ENCODE assay signal across 8 mouse cellular contexts in the genomic region with DNA sequence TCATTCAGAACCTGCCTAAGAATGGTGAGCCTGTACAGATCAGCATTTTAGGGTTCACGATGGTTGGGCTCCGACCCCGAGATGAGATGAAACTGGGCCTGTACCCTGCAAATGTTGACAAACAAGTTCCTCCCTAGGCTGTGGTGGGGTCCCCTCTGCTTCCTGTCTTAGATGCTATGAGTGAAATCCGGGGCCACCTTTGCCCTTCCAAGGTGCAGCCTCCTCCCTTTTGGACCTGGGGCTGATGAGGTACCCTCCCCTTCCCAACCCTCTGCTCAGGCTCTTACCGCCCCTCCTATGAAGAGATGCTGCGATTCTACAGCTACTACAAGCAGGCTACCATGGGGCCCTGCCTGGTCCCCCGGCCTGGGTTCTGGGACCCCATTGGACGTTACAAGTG. TPM values are rescaled to one million over a fixed set of nuclear protein-coding genes. Genes with fewer than 3 reads are reported as not detected.
DNase-seq lines count a peak whose midpoint lies in the region; ATAC-seq and TF ChIP-seq lines count a peak whose summit lies in the region.

No protein-coding gene starts in this region.

- no peak for ATAC-seq in embryonic facial prominence, embryonic 14.5 days (ENCODE audit: low read depth)
- ATAC-seq in intestine, embryonic 16.5 days = no peak
- ATAC-seq in midbrain, embryonic 13.5 days = no peak
- no peak for ATAC-seq in frontal cortex, adult (ENCODE audit: low TSS enrichment)

- peaks cover 13% of the 10 kb centered on the region for H3K4me1 ChIP-seq in embryonic facial prominence, embryonic 14.5 days (ENCODE audit: control insufficient read depth, insufficient read depth, low read length)
- H3K4me1 ChIP-seq in intestine, embryonic 16.5 days (ENCODE audit: control insufficient read depth, insufficient read depth, low read length) = peaks cover 31% of the 10 kb centered on the region
- peaks cover 22% of the 10 kb centered on the region for H3K4me1 ChIP-seq in midbrain, embryonic 13.5 days (replicated peaks)

- intact Hi-C loops in left cerebral cortex, adult 2 months (cut with DNase I) = loop anchor here (2.0 kb wide), 1 partner anchor 221 kb away; no protein-coding TSS in a partner anchor
- intact Hi-C loops in left cerebral cortex, postnatal 36 days (cut with DNase I) = loop anchor here (5.0 kb wide), 2 partner anchors 39 to 224 kb away; no protein-coding TSS in a partner anchor

- peak overlapping the region; percentile 56 for H3K4me3 ChIP-seq in left cerebral cortex, adult 2 months
- peak overlapping the region; percentile 59 for H3K4me3 ChIP-seq in embryonic facial prominence, embryonic 14.5 days (ENCODE audit: low read depth, low read length)
- H3K4me3 ChIP-seq in intestine, embryonic 16.5 days (ENCODE audit: low read length) = peak overlapping the region; percentile 65
- peak overlapping the region; percentile 47 for H3K4me3 ChIP-seq in midbrain, embryonic 13.5 days (replicated peaks)

- H3K27me3 ChIP-seq in embryonic facial prominence, embryonic 14.5 days (replicated peaks; ENCODE audit: control insufficient read depth, insufficient read depth, low read length) = peaks cover 23% of the 10 kb centered on the region
- H3K27me3 ChIP-seq in intestine, embryonic 16.5 days (replicated peaks; ENCODE audit: control insufficient read depth, insufficient read depth, low read length) = peaks cover 10% of the 10 kb centered on the region
- peaks cover 47% of the 10 kb centered on the region for H3K27me3 ChIP-seq in midbrain, embryonic 13.5 days

- H3K4me2 ChIP-seq in embryonic facial prominence, embryonic 14.5 days (ENCODE audit: low read depth, low read length) = peak overlapping the region; percentile 96
- peak overlapping the region; percentile 96 for H3K4me2 ChIP-seq in intestine, embryonic 16.5 days (ENCODE audit: low read depth, low read length)
- H3K4me2 ChIP-seq in midbrain, embryonic 13.5 days (replicated peaks) = peak overlapping the region; percentile 73

- H3K27ac ChIP-seq in left cerebral cortex, adult 2 months = peak overlapping the region; percentile 81
- no peak overlapping the region for H3K27ac ChIP-seq in embryonic facial prominence, embryonic 14.5 days (replicated peaks; ENCODE audit: low read depth, low read length)
- no peak overlapping the region for H3K27ac ChIP-seq in intestine, embryonic 16.5 days (ENCODE audit: low read length)
- H3K27ac ChIP-seq in midbrain, embryonic 13.5 days = no peak overlapping the region

- TF ChIP-seq CTCF in left cerebral cortex, adult 2 months (IDR thresholded peaks at IDR 0.05) = no peak

- DNase-seq in left cerebral cortex, adult 2 months (ENCODE audit: extremely low spot score in 1 of 2, low spot score in 2 of 2) = no peak
- DNase-seq in left cerebral cortex, postnatal 36 days (ENCODE audit: low spot score in 2 of 2) = no peak
- DNase-seq in embryonic facial prominence, embryonic 14.5 days (ENCODE audit: low spot score) = no peak
- DNase-seq in embryo, embryonic 10.5 days (ENCODE audit: low spot score) = no peak
- DNase-seq in cerebellum, adult 11 months = no peak

- no peaks in the 10 kb centered on the region for H3K36me3 ChIP-seq in embryonic facial prominence, embryonic 14.5 days (ENCODE audit: control insufficient read depth, insufficient read depth, low read length)
- no peaks in the 10 kb centered on the region for H3K36me3 ChIP-seq in intestine, embryonic 16.5 days (ENCODE audit: control insufficient read depth, insufficient read depth, low read length)
- no peaks in the 10 kb centered on the region for H3K36me3 ChIP-seq in midbrain, embryonic 13.5 days

- 52% methylated on average over 8 of the region's 8 CpGs for whole genome bisulfite sequencing in embryonic facial prominence, embryonic 14.5 days
- WGBS in intestine, embryonic 16.5 days = 54% methylated on average over 8 of the region's 8 CpGs
- WGBS in midbrain, embryonic 13.5 days = 61% methylated on average over 8 of the region's 8 CpGs

- 0 out of 2 replicates have a peak overlapping the region, but pooled peaks have one; percentile 58 for H3K9ac ChIP-seq in embryonic facial prominence, embryonic 14.5 days (ENCODE audit: low read depth, low read length)
- H3K9ac ChIP-seq in intestine, embryonic 16.5 days (ENCODE audit: low read depth, low read length) = peak overlapping the region; percentile 69
- no peak overlapping the region for H3K9ac ChIP-seq in midbrain, embryonic 13.5 days (replicated peaks)

- H3K9me3 ChIP-seq in embryonic facial prominence, embryonic 14.5 days (ENCODE audit: control insufficient read depth, low read length) = no peaks in the 10 kb centered on the region
- no peaks in the 10 kb centered on the region for H3K9me3 ChIP-seq in intestine, embryonic 16.5 days (ENCODE audit: control insufficient read depth, low read length)
- no peaks in the 10 kb centered on the region for H3K9me3 ChIP-seq in midbrain, embryonic 13.5 days

RNA-seq across cellular contexts. Expression of gene Acbd4, which starts 2.1 kb away (rescaled TPM):
- total RNA-seq in left cerebral cortex, adult 2 months (2021) = 10 to 100 TPM; 72.3 to 88.2 TPM
- 10 to 100 TPM; 72.3 to 80.3 TPM for total RNA-seq in left cerebral cortex, postnatal 36 days (2021)
- 15.0 and 21.4 TPM in 2 replicates for polyA plus RNA-seq in embryonic facial prominence, embryonic 14.5 days (2014; fragmentation: Nextera tagmentation; extraction: Ambion mirVana)
- polyA plus RNA-seq in intestine, embryonic 16.5 days (2015; fragmentation: Nextera tagmentation; extraction: Ambion mirVana) = 30.4 and 32.5 TPM in 2 replicates
- 6.5 and 7.8 TPM in 2 replicates for polyA plus RNA-seq in midbrain, embryonic 13.5 days (2015; fragmentation: Nextera tagmentation; extraction: Ambion mirVana)

RNA-seq across cellular contexts. Expression of gene Plcd3, which starts 2.2 kb away (rescaled TPM):
- 10 to 100 TPM; 16.5 to 19.0 TPM for total RNA-seq in left cerebral cortex, adult 2 months (2021)
- total RNA-seq in left cerebral cortex, postnatal 36 days (2021) = 10 to 100 TPM; 16.1 to 19.3 TPM
- polyA plus RNA-seq in embryonic facial prominence, embryonic 14.5 days (2014; fragmentation: Nextera tagmentation; extraction: Ambion mirVana) = 3.0 and 3.2 TPM in 2 replicates
- 2.1 and 2.3 TPM in 2 replicates for polyA plus RNA-seq in intestine, embryonic 16.5 days (2015; fragmentation: Nextera tagmentation; extraction: Ambion mirVana)
- polyA plus RNA-seq in midbrain, embryonic 13.5 days (2015; fragmentation: Nextera tagmentation; extraction: Ambion mirVana) = 0.99 and 1.1 TPM in 2 replicates

RNA-seq across cellular contexts. Expression of gene Hexim1, which starts 12.4 kb away (rescaled TPM):
- 10 to 100 TPM; 49.6 to 50.0 TPM for total RNA-seq in left cerebral cortex, adult 2 months (2021)
- total RNA-seq in left cerebral cortex, postnatal 36 days (2021) = 10 to 100 TPM; 42.8 to 51.6 TPM
- polyA plus RNA-seq in embryonic facial prominence, embryonic 14.5 days (2014; fragmentation: Nextera tagmentation; extraction: Ambion mirVana) = 7.3 and 8.9 TPM in 2 replicates
- polyA plus RNA-seq in intestine, embryonic 16.5 days (2015; fragmentation: Nextera tagmentation; extraction: Ambion mirVana) = 4.2 and 4.6 TPM in 2 replicates
- polyA plus RNA-seq in midbrain, embryonic 13.5 days (2015; fragmentation: Nextera tagmentation; extraction: Ambion mirVana) = 3.5 and 3.9 TPM in 2 replicates

RNA-seq across cellular contexts. Expression of gene Hexim2, which starts 28.6 kb away (rescaled TPM):
- 10 to 100 TPM; 14.0 to 14.1 TPM for total RNA-seq in left cerebral cortex, adult 2 months (2021)
- 10 to 100 TPM; 13.2 to 16.6 TPM for total RNA-seq in left cerebral cortex, postnatal 36 days (2021)
- 6.8 and 9.5 TPM in 2 replicates for polyA plus RNA-seq in embryonic facial prominence, embryonic 14.5 days (2014; fragmentation: Nextera tagmentation; extraction: Ambion mirVana)
- 5.8 TPM in 2 replicates for polyA plus RNA-seq in intestine, embryonic 16.5 days (2015; fragmentation: Nextera tagmentation; extraction: Ambion mirVana)
- 18.8 and 20.0 TPM in 2 replicates for polyA plus RNA-seq in midbrain, embryonic 13.5 days (2015; fragmentation: Nextera tagmentation; extraction: Ambion mirVana)
